Mouse (Mus musculus) heart, adult 10 weeks (tissue): ENCODE results near the gene Cmc2. TPM values are rescaled to one million over a fixed set of nuclear protein-coding genes. Genes with fewer than 3 reads are reported as not detected.

Experiments
- polyA plus RNA-seq: library from polyadenylated mRNA; stranded (reverse); fragments of 350-450 nt; fragmentation: Illumina TruSeq; extraction: RNeasy Lipid Tissue Mini Kit (QIAGEN cat#74804); gene quantifications from one replicate; pipeline ENCODE4 v1.2.3, GENCODE M21; 2014; ENCODE audit warnings: low read depth, low replicate concordance

The Cmc2 gene
- polyA plus RNA-seq, result 61.2 TPM

GRCm38 (mm10) chr8:116921337-116922059, at the start of gene Cmc2, which contains the start of gene Cenpn:
Gene Cmc2 (minus strand): TSS chr8:116921455.
Gene Cenpn (plus strand): TSS chr8:116921730.

GRCm38 (mm10) chr8:116943161-116943554, 21.9 kb upstream of the Cmc2 start, which contains the start of gene Atmin:
Gene Atmin (plus strand): TSS chr8:116943393.

Other genes with a start within 250 kb of the Cmc2 start
- 1.9 TPM for gene Cdyl2, start 188.5 kb downstream of the Cmc2 start, polyA plus RNA-seq
- gene Cenpn, start 275 bp upstream of the Cmc2 start, polyA plus RNA-seq, result 1.1 TPM
- 13.1 TPM for gene Atmin, start 21.9 kb upstream of the Cmc2 start, polyA plus RNA-seq
- gene 1700030J22Rik, start 57.5 kb upstream of the Cmc2 start, polyA plus RNA-seq, result 0.37 TPM
- gene Gcsh, start 72.1 kb upstream of the Cmc2 start, polyA plus RNA-seq, result 79.8 TPM
- not detected for gene Pkd1l2, start 161.0 kb upstream of the Cmc2 start, polyA plus RNA-seq
- gene Bco1, start 174.4 kb upstream of the Cmc2 start, polyA plus RNA-seq, result not detected
- 2.6 TPM for gene Gan, start 236.7 kb upstream of the Cmc2 start, polyA plus RNA-seq